Mouse (Mus musculus) heart, adult 18-20 months (tissue): ENCODE measurements around the gene Cyth3. TPM values are rescaled to one million over a fixed set of nuclear protein-coding genes. Genes with fewer than 3 reads are reported as not detected.

ENCODE experiments used
- DNase-seq, 2 experiments: peaks; one replicate each; pipeline ENCODE4 v3.0.0; 2021 to 2022; ENCODE audit warnings: mixed read lengths in 1 of 2
- total RNA-seq, 2 experiments: library from RNA; stranded (reverse); gene quantifications; 2 replicates each; pipeline ENCODE4 v1.2.3; 2021

Cyth3 gene
- total RNA-seq, 2 experiments from 2014 or later = 33.5 to 39.6 TPM

- no peak for DNase-seq
Observed at GRCm38 (mm10) chr5:143666015-143666414, 43.8 kb downstream of the Cyth3 start.

GRCm38 (mm10) chr5:143668884-143669283 is 46.6 kb downstream of the Cyth3 start:
- DNase-seq = peak in 1 of 2 experiments; percentile 74

GRCm38 (mm10) chr5:143669393-143669792 is 47.1 kb downstream of the Cyth3 start:
- no peak for DNase-seq

- DNase-seq = no peak
Observed at GRCm38 (mm10) chr5:143669839-143670238, 47.6 kb downstream of the Cyth3 start.

- DNase-seq = peak in 1 of 2 experiments; percentile 58
Observed at GRCm38 (mm10) chr5:143670740-143671415, 48.6 kb downstream of the Cyth3 start.

GRCm38 (mm10) chr5:143674576-143674975 is 52.3 kb downstream of the Cyth3 start:
- DNase-seq = no peak

- DNase-seq = peak in 1 of 2 experiments; percentile 48
Observed at GRCm38 (mm10) chr5:143676218-143676985, 54.2 kb downstream of the Cyth3 start.

GRCm38 (mm10) chr5:143677363-143677762 is 55.1 kb downstream of the Cyth3 start:
- DNase-seq = no peak

GRCm38 (mm10) chr5:143678634-143679271 is 56.5 kb downstream of the Cyth3 start:
- DNase-seq = peak; percentile 46 to 51

GRCm38 (mm10) chr5:143679654-143680053 is 57.4 kb downstream of the Cyth3 start:
- DNase-seq = no peak

- no peak for DNase-seq
Observed at GRCm38 (mm10) chr5:143683696-143684095, 61.4 kb downstream of the Cyth3 start.

- no peak for DNase-seq
Observed at GRCm38 (mm10) chr5:143684911-143685390, 62.7 kb downstream of the Cyth3 start.

- DNase-seq = no peak
Observed at GRCm38 (mm10) chr5:143686456-143686855, 64.2 kb downstream of the Cyth3 start.

- no peak for DNase-seq
Observed at GRCm38 (mm10) chr5:143687589-143687988, 65.3 kb downstream of the Cyth3 start.

GRCm38 (mm10) chr5:143690392-143690791 is 68.1 kb downstream of the Cyth3 start:
- no peak for DNase-seq

- no peak for DNase-seq
Observed at GRCm38 (mm10) chr5:143690926-143691325, 68.7 kb downstream of the Cyth3 start.

- no peak for DNase-seq
Observed at GRCm38 (mm10) chr5:143696323-143696722, 74.1 kb downstream of the Cyth3 start.

GRCm38 (mm10) chr5:143698454-143698853 is 76.2 kb downstream of the Cyth3 start:
- no peak for DNase-seq

- no peak for DNase-seq
Observed at GRCm38 (mm10) chr5:143700247-143700646, 78.0 kb downstream of the Cyth3 start.

GRCm38 (mm10) chr5:143701074-143701473 is 78.8 kb downstream of the Cyth3 start:
- no peak for DNase-seq

GRCm38 (mm10) chr5:143704875-143705658 is 82.8 kb downstream of the Cyth3 start:
- DNase-seq = no peak

- no peak for DNase-seq
Observed at GRCm38 (mm10) chr5:143705659-143705982, 83.4 kb downstream of the Cyth3 start.
